Mouse (Mus musculus): Measurements from ENCODE around the gene Samd14. TPM values are rescaled to one million over a fixed set of nuclear protein-coding genes. Genes with fewer than 3 reads are reported as not detected.
A peak's percentile ranks its signal among the peaks of the same experiment; 100 is the strongest.
"Not testable (repeated sequence)": the region's sequence is repeated elsewhere in the genome, so short reads cannot be mapped to it uniquely, and the experiment has no call there.

The Samd14 gene
- polyA plus RNA-seq, 1 experiment from 2014 or later, result 39.2 TPM

- H3K36me3 ChIP-seq, result peaks cover 92% of the 10 kb centered on the region
- WGBS, result 89% methylated on average over 21 of the region's 21 CpGs
- DNase-seq (ENCODE audit: low spot score), result no peak
- H3K27ac ChIP-seq, result no peak overlapping the region
- peaks cover 40% of the 10 kb centered on the region for H3K4me1 ChIP-seq
- no peaks in the 10 kb centered on the region for H3K27me3 ChIP-seq (ENCODE audit: low read depth, poor library complexity, severe bottlenecking)
- no peak overlapping the region for H3K4me3 ChIP-seq
- H3K9me3 ChIP-seq (replicated peaks), result no peaks in the 10 kb centered on the region
These were observed 7.9 kb upstream of the Samd14 start for GRCm38 (mm10) chr11:95001584-95002347.

GRCm38 (mm10) chr11:95002705-95003104, 7.0 kb upstream of the Samd14 start:
- H3K4me1 ChIP-seq, result peaks cover 48% of the 10 kb centered on the region
- WGBS, result 93% methylated on average over 8 of the region's 8 CpGs
- DNase-seq (ENCODE audit: low spot score), result no peak
- no peaks in the 10 kb centered on the region for H3K9me3 ChIP-seq (replicated peaks)
- no peak overlapping the region for H3K4me3 ChIP-seq
- H3K27ac ChIP-seq, result no peak overlapping the region
- peaks cover 82% of the 10 kb centered on the region for H3K36me3 ChIP-seq
- no peaks in the 10 kb centered on the region for H3K27me3 ChIP-seq (ENCODE audit: low read depth, poor library complexity, severe bottlenecking)

- H3K36me3 ChIP-seq, result peaks cover 66% of the 10 kb centered on the region
- DNase-seq (ENCODE audit: low spot score), result no peak
- H3K27me3 ChIP-seq (ENCODE audit: low read depth, poor library complexity, severe bottlenecking), result no peaks in the 10 kb centered on the region
- peaks cover 54% of the 10 kb centered on the region for H3K4me1 ChIP-seq
- no peaks in the 10 kb centered on the region for H3K9me3 ChIP-seq (replicated peaks)
- 86% methylated on average over 12 of the region's 12 CpGs for WGBS
- peak overlapping the region; percentile 26; the same call in 1 of the 2 replicates for H3K27ac ChIP-seq
- H3K4me3 ChIP-seq, result no peak overlapping the region
These were observed 5.3 kb upstream of the Samd14 start for GRCm38 (mm10) chr11:95004136-95004936.

- Histone ChIP-seq H3K36me3 (peaks cover 61% of the 10 kb centered on the region), H3K27ac (peak overlapping the region; percentile 26; the same call in 1 of the 2 replicates), H3K9me3 (replicated peaks) (no peaks in the 10 kb centered on the region), H3K4me1 (peaks cover 51% of the 10 kb centered on the region), H3K27me3 (ENCODE audit: low read depth, poor library complexity, severe bottlenecking) (no peaks in the 10 kb centered on the region), H3K4me3 (no peak overlapping the region)
- no peak for DNase-seq (ENCODE audit: low spot score)
- 79% methylated on average over 6 of the region's 6 CpGs for WGBS
These were observed 4.8 kb upstream of the Samd14 start for GRCm38 (mm10) chr11:95004937-95005198.

GRCm38 (mm10) chr11:95006038-95006437, 3.6 kb upstream of the Samd14 start:
- WGBS, result 46% methylated on average over 4 of the region's 4 CpGs
- peak overlapping the region; percentile 84 for H3K27ac ChIP-seq
- H3K9me3 ChIP-seq (replicated peaks), result no peaks in the 10 kb centered on the region
- peak overlapping the region; percentile 54 for H3K4me3 ChIP-seq
- peaks cover 47% of the 10 kb centered on the region for H3K4me1 ChIP-seq
- H3K36me3 ChIP-seq, result peaks cover 49% of the 10 kb centered on the region
- no peaks in the 10 kb centered on the region for H3K27me3 ChIP-seq (ENCODE audit: low read depth, poor library complexity, severe bottlenecking)
- DNase-seq (ENCODE audit: low spot score), result no peak

GRCm38 (mm10) chr11:95006525-95007219, 3.0 kb upstream of the Samd14 start:
- Histone ChIP-seq H3K36me3 (peaks cover 44% of the 10 kb centered on the region), H3K4me3 (peak overlapping the region; percentile 54), H3K9me3 (replicated peaks) (no peaks in the 10 kb centered on the region), H3K4me1 (peaks cover 52% of the 10 kb centered on the region), H3K27ac (peak overlapping the region; percentile 84), H3K27me3 (ENCODE audit: low read depth, poor library complexity, severe bottlenecking) (no peaks in the 10 kb centered on the region)
- DNase-seq (ENCODE audit: low spot score), result peak; percentile 86
- 3% methylated on average over 27 of the region's 27 CpGs for WGBS

- Histone ChIP-seq H3K4me3 (peak overlapping the region; percentile 54), H3K36me3 (peaks cover 41% of the 10 kb centered on the region), H3K4me1 (peaks cover 60% of the 10 kb centered on the region), H3K9me3 (replicated peaks) (no peaks in the 10 kb centered on the region), H3K27ac (peak overlapping the region; percentile 84), H3K27me3 (ENCODE audit: low read depth, poor library complexity, severe bottlenecking) (no peaks in the 10 kb centered on the region)
- no peak for DNase-seq (ENCODE audit: low spot score)
- WGBS, result 81% methylated on average over 3 of the region's 3 CpGs
These were observed 2.3 kb upstream of the Samd14 start for GRCm38 (mm10) chr11:95007418-95007817.

GRCm38 (mm10) chr11:95008661-95009628, 734 bp upstream of the Samd14 start:
- WGBS, result 40% methylated on average over 15 of the region's 15 CpGs
- H3K9me3 ChIP-seq (replicated peaks), result no peaks in the 10 kb centered on the region
- H3K27ac ChIP-seq, result peak overlapping the region; percentile 96
- H3K4me3 ChIP-seq, result peak overlapping the region; percentile 81
- no peak for DNase-seq (ENCODE audit: low spot score)
- H3K36me3 ChIP-seq, result peaks cover 39% of the 10 kb centered on the region
- H3K4me1 ChIP-seq, result peaks cover 69% of the 10 kb centered on the region
- no peaks in the 10 kb centered on the region for H3K27me3 ChIP-seq (ENCODE audit: low read depth, poor library complexity, severe bottlenecking)

- Histone ChIP-seq H3K27ac (peak overlapping the region; percentile 96), H3K4me3 (peak overlapping the region; percentile 81), H3K27me3 (ENCODE audit: low read depth, poor library complexity, severe bottlenecking) (no peaks in the 10 kb centered on the region), H3K9me3 (replicated peaks) (no peaks in the 10 kb centered on the region), H3K4me1 (peaks cover 69% of the 10 kb centered on the region), H3K36me3 (peaks cover 39% of the 10 kb centered on the region)
- under 1% methylated on average over 40 of the region's 40 CpGs for WGBS
- DNase-seq (ENCODE audit: low spot score), result peak; percentile 74
These were observed 561 bp downstream of the Samd14 start for GRCm38 (mm10) chr11:95010141-95010739.

- 25% methylated on average over 4 of the region's 4 CpGs for WGBS
- peaks cover 39% of the 10 kb centered on the region for H3K36me3 ChIP-seq
- peak overlapping the region; percentile 81 for H3K4me3 ChIP-seq
- not testable (repeated sequence) for H3K27me3 ChIP-seq (ENCODE audit: low read depth, poor library complexity, severe bottlenecking); H3K9me3 ChIP-seq (replicated peaks); DNase-seq (ENCODE audit: low spot score)
- peaks cover 62% of the 10 kb centered on the region for H3K4me1 ChIP-seq
- peak overlapping the region; percentile 96 for H3K27ac ChIP-seq
These were observed 1.2 kb downstream of the Samd14 start for GRCm38 (mm10) chr11:95010841-95011403.

GRCm38 (mm10) chr11:95011416-95011815, 1.7 kb downstream of the Samd14 start:
- no peaks in the 10 kb centered on the region for H3K27me3 ChIP-seq (ENCODE audit: low read depth, poor library complexity, severe bottlenecking)
- peaks cover 57% of the 10 kb centered on the region for H3K4me1 ChIP-seq
- peaks cover 42% of the 10 kb centered on the region for H3K36me3 ChIP-seq
- WGBS, result 33% methylated on average over 1 of the region's 1 CpGs
- peak overlapping the region; percentile 96 for H3K27ac ChIP-seq
- H3K9me3 ChIP-seq (replicated peaks), result no peaks in the 10 kb centered on the region
- H3K4me3 ChIP-seq, result peak overlapping the region; percentile 81
- no peak for DNase-seq (ENCODE audit: low spot score)
